ENCODE assay signal across 24 mouse cellular contexts in genomic region chr12:111411631-111412355, GRCm38 (mm10). TPM values are rescaled to one million over a fixed set of nuclear protein-coding genes. Genes with fewer than 3 reads are reported as not detected.
DNase-seq lines count a peak whose midpoint lies in the region; ATAC-seq lines count a peak whose summit lies in the region.
"Had no signal": no experiment of that assay in that cellular context is flagged by ENCODE, and none has a peak within 500 bp of the region (broad histone marks: within the 10 kb centered on the region; RNA-seq: fewer than 3 reads in every experiment).

No protein-coding gene starts in this region.

- H3K36me3 ChIP-seq in embryonic facial prominence, embryonic 13.5 days = no peaks in the 10 kb centered on the region
- no peaks in the 10 kb centered on the region for H3K36me3 ChIP-seq in embryonic facial prominence, embryonic 10.5 days (replicated peaks)
- no peaks in the 10 kb centered on the region for H3K36me3 ChIP-seq in embryonic facial prominence, embryonic 14.5 days (ENCODE audit: control insufficient read depth, insufficient read depth, low read length)
- no peaks in the 10 kb centered on the region for H3K36me3 ChIP-seq in limb, embryonic 13.5 days
- H3K36me3 ChIP-seq: neural tube, embryonic 12.5 days had no signal

- DNase-seq in embryonic facial prominence, embryonic 10.5 days (ENCODE audit: low spot score) = no peak
- peak; percentile 76 for DNase-seq in left cerebral cortex, postnatal 4 days
- no peak for DNase-seq in left cerebral cortex, postnatal 10 days (ENCODE audit: extremely low spot score in 1 of 2, low spot score in 2 of 2)
- no peak for DNase-seq in embryonic facial prominence, embryonic 14.5 days (ENCODE audit: low spot score)
- DNase-seq in right cerebral cortex, adult 18-20 months = no peak
- no peak for DNase-seq in adrenal gland, adult (ENCODE audit: inconsistent age in 2 of 2, low spot score in 1 of 2)
- DNase-seq: B cell, adult 2 months; cerebellum, adult 9-11 months; embryo, embryonic 11 days; gastrocnemius, postnatal 36 days; kidney, adult 11 months; right cerebral cortex, postnatal 4 days had no signal

- intact Hi-C loops in left cerebral cortex, postnatal 4 days (cut with DNase I) = no loop called here
- intact Hi-C loops in left cerebral cortex, postnatal 10 days (cut with DNase I) = no loop called here

- H3K27me3 ChIP-seq in embryonic facial prominence, embryonic 13.5 days = peaks cover 38% of the 10 kb centered on the region
- H3K27me3 ChIP-seq in embryonic facial prominence, embryonic 10.5 days (replicated peaks; ENCODE audit: low read depth, poor library complexity, severe bottlenecking) = peaks cover 83% of the 10 kb centered on the region
- H3K27me3 ChIP-seq in embryonic facial prominence, embryonic 14.5 days (replicated peaks; ENCODE audit: control insufficient read depth, insufficient read depth, low read length) = peaks cover 12% of the 10 kb centered on the region
- peaks cover 50% of the 10 kb centered on the region for H3K27me3 ChIP-seq in limb, embryonic 13.5 days
- H3K27me3 ChIP-seq: Patski had no signal

- no peak overlapping the region for H3K4me2 ChIP-seq in embryonic facial prominence, embryonic 13.5 days
- no peak overlapping the region for H3K4me2 ChIP-seq in embryonic facial prominence, embryonic 14.5 days (ENCODE audit: low read depth, low read length)
- H3K4me2 ChIP-seq in limb, embryonic 13.5 days (replicated peaks) = no peak overlapping the region

- H3K4me3 ChIP-seq in embryonic facial prominence, embryonic 13.5 days = no peak overlapping the region
- no peak overlapping the region for H3K4me3 ChIP-seq in embryonic facial prominence, embryonic 10.5 days
- no peak overlapping the region for H3K4me3 ChIP-seq in embryonic facial prominence, embryonic 14.5 days (ENCODE audit: low read depth, low read length)
- H3K4me3 ChIP-seq in limb, embryonic 13.5 days = no peak overlapping the region
- H3K4me3 ChIP-seq: erythroblast, embryonic 14.5 days; megakaryocyte, embryonic 14.5 days; neural tube, embryonic 12.5 days had no signal

- 67% methylated on average over 8 of the region's 8 CpGs for WGBS in embryonic facial prominence, embryonic 13.5 days
- 79% methylated on average over 8 of the region's 8 CpGs for WGBS in embryonic facial prominence, embryonic 10.5 days
- 70% methylated on average over 7 of the region's 8 CpGs for WGBS in embryonic facial prominence, embryonic 14.5 days
- WGBS in limb, embryonic 13.5 days = 69% methylated on average over 8 of the region's 8 CpGs

- no peaks in the 10 kb centered on the region for H3K9me3 ChIP-seq in embryonic facial prominence, embryonic 13.5 days
- H3K9me3 ChIP-seq in embryonic facial prominence, embryonic 10.5 days = no peaks in the 10 kb centered on the region
- no peaks in the 10 kb centered on the region for H3K9me3 ChIP-seq in embryonic facial prominence, embryonic 14.5 days (ENCODE audit: control insufficient read depth, low read length)
- H3K9me3 ChIP-seq in limb, embryonic 13.5 days = no peaks in the 10 kb centered on the region
- H3K9me3 ChIP-seq: megakaryocyte, embryonic 14.5 days; neural tube, embryonic 12.5 days had no signal

- peak overlapping the region; percentile 12; the same call in 1 of the 2 replicates for H3K27ac ChIP-seq in embryonic facial prominence, embryonic 13.5 days
- H3K27ac ChIP-seq in embryonic facial prominence, embryonic 10.5 days (replicated peaks) = no peak overlapping the region
- H3K27ac ChIP-seq in embryonic facial prominence, embryonic 14.5 days (replicated peaks; ENCODE audit: low read depth, low read length) = peak overlapping the region; percentile 53; the same call in 1 of the 2 replicates
- H3K27ac ChIP-seq in limb, embryonic 13.5 days = peak overlapping the region; percentile 11; the same call in 1 of the 2 replicates
- H3K27ac ChIP-seq: hindbrain, postnatal 0 days; liver, embryonic 14.5 days; neural tube, embryonic 12.5 days had no signal

- H3K4me1 ChIP-seq in embryonic facial prominence, embryonic 13.5 days = peaks cover 43% of the 10 kb centered on the region
- peaks cover 29% of the 10 kb centered on the region for H3K4me1 ChIP-seq in embryonic facial prominence, embryonic 10.5 days
- peaks cover 19% of the 10 kb centered on the region for H3K4me1 ChIP-seq in embryonic facial prominence, embryonic 14.5 days (ENCODE audit: control insufficient read depth, insufficient read depth, low read length)
- peaks cover 32% of the 10 kb centered on the region for H3K4me1 ChIP-seq in limb, embryonic 13.5 days

- 0 out of 2 replicates have a peak overlapping the region, but pooled peaks have one; percentile 16 for H3K9ac ChIP-seq in embryonic facial prominence, embryonic 13.5 days
- H3K9ac ChIP-seq in embryonic facial prominence, embryonic 14.5 days (ENCODE audit: low read depth, low read length) = no peak overlapping the region
- H3K9ac ChIP-seq in limb, embryonic 13.5 days = no peak overlapping the region; the same call in 1 of the 2 replicates
- H3K9ac ChIP-seq: liver, embryonic 14.5 days; neural tube, embryonic 12.5 days had no signal

- no peak for ATAC-seq in embryonic facial prominence, embryonic 13.5 days (ENCODE audit: insufficient number of reproducible peaks, insufficient read depth, low FRiP score, low TSS enrichment, low read depth)
- no peak for ATAC-seq in embryonic facial prominence, embryonic 14.5 days (ENCODE audit: low read depth)
- no peak for ATAC-seq in limb, embryonic 13.5 days (ENCODE audit: low FRiP score, low read depth)
- ATAC-seq: activated CD4-positive, CD25-positive, alpha-beta regulatory T cell, adult 4 months; forebrain, embryonic 14.5 days; hindbrain, postnatal 0 days; midbrain, embryonic 16.5 days; Patski had no signal

RNA-seq across cellular contexts. Expression of gene Exoc3l4, which starts 5.0 kb away (rescaled TPM):
- 10.2 and 12.7 TPM in 2 replicates for polyA plus RNA-seq in embryonic facial prominence, embryonic 13.5 days (2015; fragmentation: Nextera tagmentation; extraction: Ambion mirVana)
- polyA plus RNA-seq in embryonic facial prominence, embryonic 10.5 days (2016; fragmentation: Nextera tagmentation; extraction: Ambion mirVana) = 5.7 and 7.0 TPM in 2 replicates
- 1 to 10 TPM in 1 of 2 experiments, under 1 TPM in 1; 0.62 to 1.6 TPM for total RNA-seq in left cerebral cortex, postnatal 4 days (2021)
- 1 to 10 TPM; 1.1 to 1.7 TPM for total RNA-seq in left cerebral cortex, postnatal 10 days (2021)
- polyA plus RNA-seq in embryonic facial prominence, embryonic 14.5 days (2014; fragmentation: Nextera tagmentation; extraction: Ambion mirVana) = 8.7 and 9.4 TPM in 2 replicates
- 6.6 and 6.9 TPM in 2 replicates for polyA plus RNA-seq in limb, embryonic 13.5 days (2015; fragmentation: Nextera tagmentation; extraction: Ambion mirVana)
- polyA plus RNA-seq: activated CD4-positive, CD25-positive, alpha-beta regulatory T cell, adult 4 months had no signal

RNA-seq across cellular contexts. Expression of gene Lbhd2, which starts 5.2 kb away (rescaled TPM):
- polyA plus RNA-seq in embryonic facial prominence, embryonic 13.5 days (2015; fragmentation: Nextera tagmentation; extraction: Ambion mirVana) = 2.0 and 3.4 TPM in 2 replicates
- not detected in 2 replicates for polyA plus RNA-seq in embryonic facial prominence, embryonic 10.5 days (2016; fragmentation: Nextera tagmentation; extraction: Ambion mirVana)
- total RNA-seq in left cerebral cortex, postnatal 4 days (2021) = 1 to 10 TPM; 1.4 to 4.0 TPM
- 1 to 10 TPM; 2.6 to 3.0 TPM for total RNA-seq in left cerebral cortex, postnatal 10 days (2021)
- 5.5 and 5.8 TPM in 2 replicates for polyA plus RNA-seq in embryonic facial prominence, embryonic 14.5 days (2014; fragmentation: Nextera tagmentation; extraction: Ambion mirVana)
- 9.5 and 13.8 TPM in 2 replicates for polyA plus RNA-seq in limb, embryonic 13.5 days (2015; fragmentation: Nextera tagmentation; extraction: Ambion mirVana)
- total RNA-seq: gastrocnemius, postnatal 36 days; hematopoietic stem cell, adult 5-6 weeks had no signal
- polyA plus RNA-seq: activated CD4-positive, CD25-positive, alpha-beta regulatory T cell, adult 4 months; erythroblast, embryonic 14.5 days; Patski had no signal

RNA-seq across cellular contexts. Expression of gene Tnfaip2, which starts 30.5 kb away (rescaled TPM):
- polyA plus RNA-seq in embryonic facial prominence, embryonic 13.5 days (2015; fragmentation: Nextera tagmentation; extraction: Ambion mirVana) = 8.1 and 10.6 TPM in 2 replicates
- polyA plus RNA-seq in embryonic facial prominence, embryonic 10.5 days (2016; fragmentation: Nextera tagmentation; extraction: Ambion mirVana) = 3.9 and 4.0 TPM in 2 replicates
- under 1 TPM; 0.38 to 0.50 TPM for total RNA-seq in left cerebral cortex, postnatal 4 days (2021)
- total RNA-seq in left cerebral cortex, postnatal 10 days (2021) = under 1 TPM; 0.61 to 0.81 TPM
- polyA plus RNA-seq in embryonic facial prominence, embryonic 14.5 days (2014; fragmentation: Nextera tagmentation; extraction: Ambion mirVana) = 9.8 and 11.7 TPM in 2 replicates
- 7.4 and 7.8 TPM in 2 replicates for polyA plus RNA-seq in limb, embryonic 13.5 days (2015; fragmentation: Nextera tagmentation; extraction: Ambion mirVana)
- polyA plus RNA-seq: activated CD4-positive, CD25-positive, alpha-beta regulatory T cell, adult 4 months had no signal

RNA-seq across cellular contexts. Expression of gene Cdc42bpb, which starts 34.3 kb away (rescaled TPM):
- polyA plus RNA-seq in embryonic facial prominence, embryonic 13.5 days (2015; fragmentation: Nextera tagmentation; extraction: Ambion mirVana) = 33.7 and 34.6 TPM in 2 replicates
- 32.6 and 32.7 TPM in 2 replicates for polyA plus RNA-seq in embryonic facial prominence, embryonic 10.5 days (2016; fragmentation: Nextera tagmentation; extraction: Ambion mirVana)
- total RNA-seq in left cerebral cortex, postnatal 4 days (2021) = 100 to 1,000 TPM; 153 to 168 TPM
- 100 to 1,000 TPM; 167 to 169 TPM for total RNA-seq in left cerebral cortex, postnatal 10 days (2021)
- polyA plus RNA-seq in embryonic facial prominence, embryonic 14.5 days (2014; fragmentation: Nextera tagmentation; extraction: Ambion mirVana) = 37.7 and 41.5 TPM in 2 replicates
- polyA plus RNA-seq in limb, embryonic 13.5 days (2015; fragmentation: Nextera tagmentation; extraction: Ambion mirVana) = 26.5 and 32.4 TPM in 2 replicates
